Mouse (Mus musculus) testis, adult 10 weeks (tissue): ENCODE data around the gene Rnf130. TPM values are rescaled to one million over a fixed set of nuclear protein-coding genes. Genes with fewer than 3 reads are reported as not detected.

Experiments
- polyA plus RNA-seq: library from polyadenylated mRNA; stranded (reverse); fragments of 350-450 nt; fragmentation: Illumina TruSeq; extraction: RNeasy Lipid Tissue Mini Kit (QIAGEN cat#74804); gene quantifications from one replicate; pipeline ENCODE4 v1.2.3, GENCODE M21; 2014; ENCODE audit warnings: low read depth, low replicate concordance

The Rnf130 gene
- 42.8 TPM for polyA plus RNA-seq

GRCm38 (mm10) chr11:50024833-50025720 is at the start of gene Rnf130:
Rnf130 (plus strand) TSS chr11:50025346.

DNA sequence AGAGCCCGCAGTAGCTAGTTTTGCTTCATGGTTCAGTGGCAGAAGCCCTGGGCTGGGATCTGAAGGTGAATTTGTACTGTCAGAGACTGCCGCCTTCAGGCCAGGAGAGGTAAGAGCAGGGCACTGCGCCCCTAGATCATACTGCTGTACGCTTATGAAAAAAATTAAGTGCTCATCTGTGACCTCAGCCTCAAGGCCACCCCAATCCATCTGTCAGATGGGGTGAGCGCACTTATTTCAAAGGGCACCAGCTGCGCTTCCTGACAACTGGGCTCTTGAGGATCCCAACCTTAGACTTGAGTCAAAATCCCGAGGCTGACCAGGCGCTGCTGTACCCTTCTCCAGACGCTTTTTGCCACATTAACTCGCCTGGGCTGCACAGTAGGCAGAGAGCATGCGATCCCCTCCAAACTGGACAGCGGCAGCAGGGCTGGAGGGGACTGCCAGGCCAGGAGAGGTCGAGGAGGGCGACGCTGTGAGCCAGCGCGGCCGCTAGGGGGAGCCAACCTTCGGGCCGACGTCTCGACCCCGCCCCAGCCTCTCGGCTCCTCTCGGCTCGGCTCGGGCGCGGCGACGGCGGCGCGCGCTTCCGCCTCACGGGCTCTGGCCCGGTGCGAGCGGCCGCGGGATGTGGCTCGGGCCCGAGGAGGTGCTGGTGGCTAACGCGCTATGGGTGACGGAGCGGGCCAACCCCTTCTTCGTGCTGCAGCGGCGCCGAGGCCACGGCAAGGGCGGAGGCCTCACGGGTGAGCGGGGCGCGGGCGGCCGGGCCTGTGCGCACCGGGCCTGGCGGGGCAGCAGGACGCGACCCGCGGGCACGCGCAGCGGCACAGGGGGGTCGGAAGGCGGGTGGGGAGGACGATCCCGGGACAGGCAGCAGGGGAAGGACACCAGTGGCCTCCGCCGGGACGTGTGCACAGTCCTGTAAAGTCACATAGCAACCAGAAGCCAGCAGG is 105.9 kb downstream of the Rnf130 start, which contains the start of gene Tbc1d9b:
Tbc1d9b (plus strand) TSS at position 586 of the 956 bp plus-strand sequence.

Other genes with a start within 250 kb of the Rnf130 start
- gene Gfpt2, start 231.2 kb upstream of the Rnf130 start, polyA plus RNA-seq: 1.6 TPM
- 120 TPM for gene Mapk9, start 178.6 kb upstream of the Rnf130 start, polyA plus RNA-seq
- gene Rasgef1c, start 123.5 kb upstream of the Rnf130 start, polyA plus RNA-seq: 0.10 TPM
- gene Tbc1d9b, start 106.0 kb downstream of the Rnf130 start, polyA plus RNA-seq: 2.0 TPM
- gene Mrnip, start 149.1 kb downstream of the Rnf130 start, polyA plus RNA-seq: 3.0 TPM
- 60.0 TPM for gene Sqstm1, start 185.5 kb downstream of the Rnf130 start, polyA plus RNA-seq
- gene Mgat4b, start 185.5 kb downstream of the Rnf130 start, polyA plus RNA-seq: 2.1 TPM
- gene Ltc4s, start 213.3 kb downstream of the Rnf130 start, polyA plus RNA-seq: not detected